Mouse (Mus musculus) megakaryocyte, embryonic 14.5 days (primary cell): ENCODE results near the gene Psmc5.

Experiments used
- FLI1 ChIP-seq: IDR thresholded peaks from 2 replicates; pipeline ENCODE4 v1.6.1; 2012; ENCODE audit warnings: low read length, inconsistent platforms, mixed read lengths
- GATA1 ChIP-seq: IDR thresholded peaks from 3 replicates; pipeline ENCODE4 v1.6.1; 2012; ENCODE audit warnings: mixed read lengths, low read length, inconsistent platforms, borderline replicate concordance

GRCm38 (mm10) chr11:106310123-106310522, 54.2 kb downstream of the Psmc5 start:
- TF ChIP-seq GATA1 = no peak
- no peak for TF ChIP-seq FLI1
